ENCODE assay signal across 9 mouse cellular contexts in genomic region chr5:142673082-142673481, GRCm38 (mm10). TPM values are rescaled to one million over a fixed set of nuclear protein-coding genes. Genes with fewer than 3 reads are reported as not detected.
DNase-seq lines count a peak whose midpoint lies in the region; ATAC-seq and TF ChIP-seq lines count a peak whose summit lies in the region.
"Had no signal": no experiment of that assay in that cellular context is flagged by ENCODE, and none has a peak within 500 bp of the region (broad histone marks: within the 10 kb centered on the region; RNA-seq: fewer than 3 reads in every experiment).

No protein-coding gene starts in this region.

- ATAC-seq in limb, embryonic 11.5 days (ENCODE audit: insufficient number of reproducible peaks, low FRiP score, low TSS enrichment, low read depth) = no peak
- ATAC-seq in forebrain, embryonic 14.5 days = peak; percentile 67
- ATAC-seq in midbrain, embryonic 15.5 days (replicated peaks) = peak; percentile 65

- peak; percentile 29; the same call in 1 of the 2 replicates for TF ChIP-seq CTCF in bone marrow, adult 2 months (IDR thresholded peaks at IDR 0.05; ENCODE audit: control insufficient read depth, insufficient read depth, low read length)

- H3K9me3 ChIP-seq in limb, embryonic 11.5 days (ENCODE audit: control insufficient read depth, low read length) = no peaks in the 10 kb centered on the region
- H3K9me3 ChIP-seq in limb, embryonic 10.5 days (replicated peaks) = no peaks in the 10 kb centered on the region
- no peaks in the 10 kb centered on the region for H3K9me3 ChIP-seq in forebrain, embryonic 14.5 days (replicated peaks; ENCODE audit: control insufficient read depth, low read length)
- no peaks in the 10 kb centered on the region for H3K9me3 ChIP-seq in midbrain, embryonic 15.5 days
- H3K9me3 ChIP-seq: embryonic facial prominence, embryonic 15.5 days; liver, embryonic 13.5 days had no signal

- no peaks in the 10 kb centered on the region for H3K4me1 ChIP-seq in limb, embryonic 11.5 days (ENCODE audit: control insufficient read depth, insufficient read depth, low read length)
- H3K4me1 ChIP-seq in limb, embryonic 10.5 days = no peaks in the 10 kb centered on the region
- H3K4me1 ChIP-seq in bone marrow, adult 2 months (ENCODE audit: control insufficient read depth, insufficient read depth, low read length) = no peaks in the 10 kb centered on the region
- no peaks in the 10 kb centered on the region for H3K4me1 ChIP-seq in forebrain, embryonic 14.5 days (ENCODE audit: control insufficient read depth, insufficient read depth, low read length)
- peaks cover 4% of the 10 kb centered on the region; the same call in 1 of the 2 replicates for H3K4me1 ChIP-seq in midbrain, embryonic 15.5 days
- H3K4me1 ChIP-seq: embryonic facial prominence, embryonic 15.5 days had no signal

- H3K4me3 ChIP-seq in limb, embryonic 11.5 days (ENCODE audit: low read depth, low read length) = no peak overlapping the region
- H3K4me3 ChIP-seq in limb, embryonic 10.5 days = no peak overlapping the region
- no peak overlapping the region for H3K4me3 ChIP-seq in bone marrow, adult 2 months (replicated peaks; ENCODE audit: control insufficient read depth, low read depth, low read length)
- H3K4me3 ChIP-seq in forebrain, embryonic 14.5 days (ENCODE audit: low read depth, low read length) = no peak overlapping the region
- no peak overlapping the region for H3K4me3 ChIP-seq in midbrain, embryonic 15.5 days
- H3K4me3 ChIP-seq: embryonic facial prominence, embryonic 15.5 days; liver, embryonic 13.5 days had no signal

- TF ChIP-seq POLR2A in bone marrow, adult 2 months (IDR thresholded peaks at IDR 0.05; ENCODE audit: borderline replicate concordance, control insufficient read depth, low read depth, low read length) = no peak

- H3K27me3 ChIP-seq in limb, embryonic 11.5 days (ENCODE audit: control insufficient read depth, insufficient read depth, low read length) = no peaks in the 10 kb centered on the region
- H3K27me3 ChIP-seq in limb, embryonic 10.5 days (ENCODE audit: low read depth, poor library complexity, severe bottlenecking) = no peaks in the 10 kb centered on the region
- no peaks in the 10 kb centered on the region for H3K27me3 ChIP-seq in forebrain, embryonic 14.5 days (replicated peaks; ENCODE audit: control insufficient read depth, insufficient read depth, low read length)
- H3K27me3 ChIP-seq in midbrain, embryonic 15.5 days (replicated peaks) = no peaks in the 10 kb centered on the region
- H3K27me3 ChIP-seq: embryonic facial prominence, embryonic 15.5 days; liver, embryonic 13.5 days had no signal

- H3K36me3 ChIP-seq in limb, embryonic 11.5 days (ENCODE audit: control insufficient read depth, insufficient read depth, low read length) = no peaks in the 10 kb centered on the region
- peaks cover 38% of the 10 kb centered on the region for H3K36me3 ChIP-seq in limb, embryonic 10.5 days
- H3K36me3 ChIP-seq in forebrain, embryonic 14.5 days (ENCODE audit: control insufficient read depth, insufficient read depth, low read length) = peaks cover 22% of the 10 kb centered on the region
- H3K36me3 ChIP-seq in midbrain, embryonic 15.5 days (replicated peaks) = no peaks in the 10 kb centered on the region; the same call in 1 of the 2 replicates

- no peak overlapping the region for H3K27ac ChIP-seq in limb, embryonic 11.5 days (replicated peaks; ENCODE audit: low read depth, low read length)
- H3K27ac ChIP-seq in limb, embryonic 10.5 days = no peak overlapping the region
- H3K27ac ChIP-seq in bone marrow, adult 2 months (ENCODE audit: control insufficient read depth, insufficient read depth, low read depth, low read length, poor library complexity) = no peak overlapping the region
- no peak overlapping the region; the same call in 1 of the 2 replicates for H3K27ac ChIP-seq in forebrain, embryonic 14.5 days (ENCODE audit: low read depth, low read length)
- no peak overlapping the region for H3K27ac ChIP-seq in midbrain, embryonic 15.5 days
- H3K27ac ChIP-seq: embryonic facial prominence, embryonic 15.5 days; liver, embryonic 13.5 days had no signal

- H3K4me2 ChIP-seq in limb, embryonic 11.5 days (ENCODE audit: low read depth, severe bottlenecking) = no peak overlapping the region
- H3K4me2 ChIP-seq in forebrain, embryonic 14.5 days (ENCODE audit: low read length) = no peak overlapping the region
- H3K4me2 ChIP-seq in midbrain, embryonic 15.5 days = no peak overlapping the region
- H3K4me2 ChIP-seq: embryonic facial prominence, embryonic 15.5 days; liver, embryonic 13.5 days had no signal

- WGBS in limb, embryonic 11.5 days = 25% methylated on average over 5 of the region's 5 CpGs
- 29% methylated on average over 5 of the region's 5 CpGs for WGBS in limb, embryonic 10.5 days
- 29% methylated on average over 5 of the region's 5 CpGs for WGBS in bone marrow, adult 2 months
- WGBS in forebrain, embryonic 14.5 days = 23% methylated on average over 5 of the region's 5 CpGs
- WGBS in midbrain, embryonic 15.5 days = 21% methylated on average over 5 of the region's 5 CpGs

- no peak overlapping the region for H3K9ac ChIP-seq in limb, embryonic 11.5 days (ENCODE audit: low read length)
- H3K9ac ChIP-seq in forebrain, embryonic 14.5 days (ENCODE audit: low read length) = no peak overlapping the region
- no peak overlapping the region for H3K9ac ChIP-seq in midbrain, embryonic 15.5 days
- H3K9ac ChIP-seq: embryonic facial prominence, embryonic 15.5 days; liver, embryonic 13.5 days had no signal

- peak; percentile 31 for DNase-seq in limb, embryonic 11.5 days (ENCODE audit: low spot score)
- DNase-seq in limb, embryonic 10.5 days (ENCODE audit: low spot score) = no peak
- DNase-seq in forebrain, embryonic 14.5 days (ENCODE audit: low spot score) = peak; percentile 61
- DNase-seq in gastrocnemius, postnatal 10 days = no peak
- DNase-seq in thymus, postnatal 0 days (ENCODE audit: low spot score) = no peak
- DNase-seq: liver, embryonic 13.5 days had no signal

RNA-seq across cellular contexts. Expression of gene Slc29a4, which starts 19.2 kb away (rescaled TPM):
- polyA plus RNA-seq in limb, embryonic 11.5 days (2014; fragmentation: Nextera tagmentation; extraction: Ambion mirVana) = 12.9 and 13.0 TPM in 2 replicates
- polyA plus RNA-seq in limb, embryonic 10.5 days (2016; fragmentation: Nextera tagmentation; extraction: Ambion mirVana) = 15.5 and 17.5 TPM in 2 replicates
- not detected in 2 replicates for polyA plus RNA-seq in bone marrow, adult 2 months (2011; ENCODE audit: insufficient read depth, insufficient read length, low replicate concordance, missing spikeins)
- polyA plus RNA-seq in forebrain, embryonic 14.5 days (2014; fragmentation: Nextera tagmentation; extraction: Ambion mirVana) = 50.4 and 69.7 TPM in 2 replicates
- polyA plus RNA-seq in midbrain, embryonic 15.5 days (2015; fragmentation: Nextera tagmentation; extraction: Ambion mirVana) = 97.2 and 100 TPM in 2 replicates
- under 1 TPM; 0.56 to 0.65 TPM for total RNA-seq in gastrocnemius, postnatal 10 days (2021)
- polyA plus RNA-seq in thymus, postnatal 0 days (2015; fragmentation: Nextera tagmentation; extraction: Ambion mirVana) = 0.44 and 0.59 TPM in 2 replicates

RNA-seq across cellular contexts. Expression of gene Wipi2, which starts 45.6 kb away (rescaled TPM):
- 62.4 and 64.4 TPM in 2 replicates for polyA plus RNA-seq in limb, embryonic 11.5 days (2014; fragmentation: Nextera tagmentation; extraction: Ambion mirVana)
- polyA plus RNA-seq in limb, embryonic 10.5 days (2016; fragmentation: Nextera tagmentation; extraction: Ambion mirVana) = 69.4 and 71.6 TPM in 2 replicates
- polyA plus RNA-seq in bone marrow, adult 2 months (2011; ENCODE audit: insufficient read depth, insufficient read length, low replicate concordance, missing spikeins) = 29.4 and 41.8 TPM in 2 replicates
- polyA plus RNA-seq in forebrain, embryonic 14.5 days (2014; fragmentation: Nextera tagmentation; extraction: Ambion mirVana) = 41.5 and 49.4 TPM in 2 replicates
- 46.7 and 49.7 TPM in 2 replicates for polyA plus RNA-seq in midbrain, embryonic 15.5 days (2015; fragmentation: Nextera tagmentation; extraction: Ambion mirVana)
- 10 to 100 TPM; 29.2 to 33.6 TPM for total RNA-seq in gastrocnemius, postnatal 10 days (2021)
- polyA plus RNA-seq in thymus, postnatal 0 days (2015; fragmentation: Nextera tagmentation; extraction: Ambion mirVana) = 30.7 and 31.9 TPM in 2 replicates

Comparison
In these comparisons a context has a peak if more than half of its experiments do, and no peak if none do; other contexts are left out.
1. DNase-seq: peak in limb, embryonic 11.5 days (single experiment) and forebrain, embryonic 14.5 days (single experiment); none in limb, embryonic 10.5 days (single experiment), gastrocnemius, postnatal 10 days (single experiment) and thymus, postnatal 0 days (single experiment).